Mouse (Mus musculus) ES-Bruce4 (cell line): ENCODE measurements around the gene Cacng5. TPM values are rescaled to one million over a fixed set of nuclear protein-coding genes. Genes with fewer than 3 reads are reported as not detected.
A peak's percentile ranks its signal among the peaks of the same experiment; 100 is the strongest.

ENCODE experiments used
- H3K27ac ChIP-seq: 2 replicates; pipeline ENCODE4 v1.5.1; 2012; ENCODE audit warnings: low read length, inconsistent platforms; ENCODE audit not compliant: insufficient read depth
- H3K27me3 ChIP-seq: 2 replicates; pipeline ENCODE4 v1.6.1; 2012; ENCODE audit warnings: mild to moderate bottlenecking, low read length, inconsistent platforms; ENCODE audit not compliant: control insufficient read depth, poor library complexity, insufficient read depth, severe bottlenecking
- H3K36me3 ChIP-seq: 2 replicates; pipeline ENCODE4 v1.6.1; 2012; ENCODE audit warnings: inconsistent platforms, mild to moderate bottlenecking, low read length, moderate library complexity; ENCODE audit not compliant: control insufficient read depth, poor library complexity, insufficient read depth, severe bottlenecking
- H3K4me1 ChIP-seq: one replicate; pipeline ENCODE4 v1.8.1; 2011; ENCODE audit warnings: low read length; ENCODE audit not compliant: control insufficient read depth, insufficient read depth
- H3K4me3 ChIP-seq: 2 replicates; pipeline ENCODE4 v1.5.1; 2011; ENCODE audit warnings: low read depth, mild to moderate bottlenecking, low read length
- H3K9ac ChIP-seq: 2 replicates; pipeline ENCODE4 v1.6.1; 2012; ENCODE audit warnings: low read depth, mild to moderate bottlenecking, inconsistent platforms; ENCODE audit not compliant: poor library complexity, severe bottlenecking
- H3K9me3 ChIP-seq: replicated peaks from 2 replicates; pipeline ENCODE4 v1.6.1; 2012; ENCODE audit warnings: mild to moderate bottlenecking, low read length, inconsistent platforms; ENCODE audit not compliant: control insufficient read depth, poor library complexity, insufficient read depth, severe bottlenecking
- CTCF ChIP-seq: IDR thresholded peaks from one replicate; pipeline ENCODE4 v1.8.1; 2011; ENCODE audit warnings: low read depth, low read length
- EP300 ChIP-seq: IDR thresholded peaks from 2 replicates; pipeline ENCODE4 v1.6.1; 2011; ENCODE audit warnings: low read depth, low read length; ENCODE audit not compliant: insufficient read depth
- POLR2A ChIP-seq: IDR thresholded peaks from one replicate; pipeline ENCODE4 v1.8.1; 2011; ENCODE audit warnings: low read length; ENCODE audit not compliant: insufficient read depth
- polyA plus RNA-seq: library from polyadenylated mRNA; stranded (reverse); fragments of >200 nt; gene quantifications from 2 replicates; pipeline ENCODE4 v1.2.4, GENCODE M21; 2011; ENCODE audit warnings: low read depth; ENCODE audit not compliant: missing spikeins, insufficient read depth, insufficient read length

Cacng5 gene
- polyA plus RNA-seq, 1 experiment, result 0.37 TPM

- H3K36me3 ChIP-seq, result no peaks in the 10 kb centered on the region
- TF ChIP-seq CTCF (peak; percentile 42), EP300 (no peak), POLR2A (no peak)
These were observed 42.1 kb downstream of the Cacng5 start for GRCm38 (mm10) chr11:107872743-107873142.

GRCm38 (mm10) chr11:107867509-107867908 is 47.3 kb downstream of the Cacng5 start:
- TF ChIP-seq POLR2A, result no peak
- TF ChIP-seq EP300, result no peak
- TF ChIP-seq CTCF, result no peak

More at GRCm38 (mm10) chr11:107872743-107873142, 42.1 kb downstream of the Cacng5 start:
- H3K9me3 ChIP-seq, result no peaks in the 10 kb centered on the region
- H3K9ac ChIP-seq, result no peak overlapping the region
- H3K27ac ChIP-seq, result no peak overlapping the region
- H3K27me3 ChIP-seq, result no peaks in the 10 kb centered on the region
- H3K4me1 ChIP-seq, result no peaks in the 10 kb centered on the region
- H3K4me3 ChIP-seq, result no peak overlapping the region

GRCm38 (mm10) chr11:107865128-107865527 is 49.7 kb downstream of the Cacng5 start:
- no peak overlapping the region for H3K27ac ChIP-seq
- no peak overlapping the region for H3K4me3 ChIP-seq
- no peaks in the 10 kb centered on the region for H3K9me3 ChIP-seq
- H3K4me1 ChIP-seq, result no peaks in the 10 kb centered on the region
- no peak overlapping the region for H3K9ac ChIP-seq
- no peaks in the 10 kb centered on the region for H3K27me3 ChIP-seq
- H3K36me3 ChIP-seq, result no peaks in the 10 kb centered on the region
- TF ChIP-seq CTCF, result peak; percentile 71
- TF ChIP-seq EP300, result no peak

More at GRCm38 (mm10) chr11:107867509-107867908, 47.3 kb downstream of the Cacng5 start:
- Histone ChIP-seq H3K4me1 (no peaks in the 10 kb centered on the region), H3K36me3 (no peaks in the 10 kb centered on the region), H3K9ac (no peak overlapping the region), H3K4me3 (no peak overlapping the region), H3K27ac (no peak overlapping the region), H3K9me3 (no peaks in the 10 kb centered on the region), H3K27me3 (no peaks in the 10 kb centered on the region)

GRCm38 (mm10) chr11:107864024-107864423 is 50.8 kb downstream of the Cacng5 start:
- H3K4me3 ChIP-seq, result no peak overlapping the region
- H3K4me1 ChIP-seq, result no peaks in the 10 kb centered on the region
- no peak overlapping the region for H3K9ac ChIP-seq
- no peak overlapping the region for H3K27ac ChIP-seq
- TF ChIP-seq EP300 (no peak), CTCF (peak; percentile 73)
- H3K27me3 ChIP-seq, result no peaks in the 10 kb centered on the region
- no peaks in the 10 kb centered on the region for H3K9me3 ChIP-seq
- no peaks in the 10 kb centered on the region for H3K36me3 ChIP-seq

GRCm38 (mm10) chr11:107861738-107862137 is 53.1 kb downstream of the Cacng5 start:
- H3K36me3 ChIP-seq, result no peaks in the 10 kb centered on the region
- TF ChIP-seq EP300 (no peak), CTCF (no peak), POLR2A (no peak)

GRCm38 (mm10) chr11:107859871-107860270 is 55.0 kb downstream of the Cacng5 start:
- TF ChIP-seq EP300 (no peak), CTCF (no peak), POLR2A (no peak)
- Histone ChIP-seq H3K4me1 (no peaks in the 10 kb centered on the region), H3K4me3 (no peak overlapping the region), H3K9ac (no peak overlapping the region), H3K9me3 (no peaks in the 10 kb centered on the region), H3K27me3 (no peaks in the 10 kb centered on the region), H3K27ac (no peak overlapping the region), H3K36me3 (no peaks in the 10 kb centered on the region)

More at GRCm38 (mm10) chr11:107861738-107862137, 53.1 kb downstream of the Cacng5 start:
- no peak overlapping the region for H3K4me3 ChIP-seq
- no peaks in the 10 kb centered on the region for H3K27me3 ChIP-seq
- H3K27ac ChIP-seq, result no peak overlapping the region
- H3K9me3 ChIP-seq, result no peaks in the 10 kb centered on the region
- no peaks in the 10 kb centered on the region for H3K4me1 ChIP-seq
- no peak overlapping the region for H3K9ac ChIP-seq
